ENCODE assay signal across 32 mouse cellular contexts in genomic region chr2:108753494-108754225, GRCm38 (mm10).
DNase-seq lines count a peak whose midpoint lies in the region; ATAC-seq lines count a peak whose summit lies in the region.
"Had no signal": no experiment of that assay in that cellular context is flagged by ENCODE, and none has a peak within 500 bp of the region (broad histone marks: within the 10 kb centered on the region; RNA-seq: fewer than 3 reads in every experiment).

No protein-coding gene starts in this region.

- H3K9ac ChIP-seq in forebrain, embryonic 13.5 days: no peak overlapping the region
- H3K9ac ChIP-seq in forebrain, embryonic 16.5 days (replicated peaks; ENCODE audit: low read depth, low read length): no peak overlapping the region
- H3K9ac ChIP-seq: embryonic facial prominence, embryonic 13.5 days; heart, embryonic 12.5 days; heart, embryonic 15.5 days; hindbrain, embryonic 14.5 days had no signal

- 37% methylated on average over 3 of the region's 3 CpGs for WGBS in forebrain, embryonic 13.5 days
- 34% methylated on average over 3 of the region's 3 CpGs for WGBS in forebrain, embryonic 16.5 days

- no peak overlapping the region for H3K27ac ChIP-seq in forebrain, embryonic 13.5 days
- no peak overlapping the region for H3K27ac ChIP-seq in forebrain, embryonic 16.5 days (ENCODE audit: low read length)
- H3K27ac ChIP-seq: embryonic facial prominence, embryonic 10.5 days; embryonic facial prominence, embryonic 13.5 days; gastrocnemius, adult 2 months; heart, embryonic 15.5 days; hindbrain, embryonic 14.5 days; hindbrain, postnatal 0 days had no signal

- peak; percentile 14 for DNase-seq in retina, postnatal 1 day
- no peak for DNase-seq in retina, embryonic 14.5 days (ENCODE audit: low spot score)
- DNase-seq in heart, postnatal 25 days (ENCODE audit: low spot score): no peak
- DNase-seq in layer of hippocampus, postnatal 10 days (ENCODE audit: low spot score in 2 of 2): no peak
- DNase-seq in cerebellum, adult 8-10 months: no peak
- DNase-seq: adrenal gland, postnatal 10 days; adrenal gland, postnatal 36 days; B cell, adult 2 months; cerebellum, adult 18-20 months; cerebellum, adult 9-11 months; cerebellum, postnatal 36 days; embryo, embryonic 11 days; gastrocnemius, adult 2 months; gastrocnemius, postnatal 14 days; heart, adult 18-20 months; heart, postnatal 10 days; heart, postnatal 4 days; kidney, adult 2 months had no signal

- peak; percentile 78 for ATAC-seq in forebrain, embryonic 13.5 days
- ATAC-seq in forebrain, embryonic 16.5 days: peak; percentile 74
- ATAC-seq: hindbrain, postnatal 0 days; inflammation-experienced regulatory T-cells, adult 6 months; intestine, postnatal 0 days; Patski had no signal

- no peak overlapping the region for H3K4me2 ChIP-seq in forebrain, embryonic 13.5 days
- no peak overlapping the region for H3K4me2 ChIP-seq in forebrain, embryonic 16.5 days (ENCODE audit: low read length)
- H3K4me2 ChIP-seq: embryonic facial prominence, embryonic 13.5 days; heart, embryonic 12.5 days; heart, embryonic 15.5 days; hindbrain, embryonic 14.5 days had no signal

- intact Hi-C loops in heart, postnatal 25 days (cut with DNase I): no loop called here

- H3K27me3 ChIP-seq in forebrain, embryonic 13.5 days: no peaks in the 10 kb centered on the region
- no peaks in the 10 kb centered on the region for H3K27me3 ChIP-seq in forebrain, embryonic 16.5 days (replicated peaks; ENCODE audit: control insufficient read depth, insufficient read depth, low read length)
- H3K27me3 ChIP-seq: CH12.LX; embryonic facial prominence, embryonic 13.5 days; heart, embryonic 12.5 days; heart, embryonic 15.5 days; Patski had no signal

- no peaks in the 10 kb centered on the region for H3K36me3 ChIP-seq in forebrain, embryonic 13.5 days (ENCODE audit: poor library complexity, severe bottlenecking)
- no peaks in the 10 kb centered on the region for H3K36me3 ChIP-seq in forebrain, embryonic 16.5 days (ENCODE audit: control insufficient read depth, insufficient read depth)
- H3K36me3 ChIP-seq: embryonic facial prominence, embryonic 10.5 days; embryonic facial prominence, embryonic 13.5 days; G1E; heart, embryonic 12.5 days; heart, embryonic 15.5 days had no signal

- no peaks in the 10 kb centered on the region for H3K9me3 ChIP-seq in forebrain, embryonic 13.5 days (replicated peaks)
- H3K9me3 ChIP-seq in forebrain, embryonic 16.5 days (ENCODE audit: control insufficient read depth, low read length): no peaks in the 10 kb centered on the region
- H3K9me3 ChIP-seq: embryonic facial prominence, embryonic 10.5 days; embryonic facial prominence, embryonic 13.5 days; G1E; heart, embryonic 12.5 days; heart, embryonic 15.5 days had no signal

- H3K4me3 ChIP-seq in forebrain, embryonic 13.5 days: no peak overlapping the region
- H3K4me3 ChIP-seq in forebrain, embryonic 16.5 days (replicated peaks; ENCODE audit: low read length): no peak overlapping the region
- H3K4me3 ChIP-seq: embryonic facial prominence, embryonic 10.5 days; embryonic facial prominence, embryonic 13.5 days; erythroblast, embryonic 14.5 days; gastrocnemius, adult 2 months; heart, embryonic 12.5 days; heart, embryonic 15.5 days had no signal

- H3K4me1 ChIP-seq in forebrain, embryonic 13.5 days: no peaks in the 10 kb centered on the region
- H3K4me1 ChIP-seq in forebrain, embryonic 16.5 days (replicated peaks; ENCODE audit: control insufficient read depth, insufficient read depth, low read length): no peaks in the 10 kb centered on the region
- H3K4me1 ChIP-seq: embryonic facial prominence, embryonic 10.5 days; embryonic facial prominence, embryonic 13.5 days; heart, embryonic 12.5 days; heart, embryonic 15.5 days had no signal
